Mouse (Mus musculus) layer of hippocampus, postnatal 36 days (tissue): ENCODE measurements around the gene Abhd14a. TPM values are rescaled to one million over a fixed set of nuclear protein-coding genes. Genes with fewer than 3 reads are reported as not detected.

ENCODE experiments used
- DNase-seq, 2 experiments: peaks; one replicate each; pipeline ENCODE4 v3.0.0; 2022
- total RNA-seq, 2 experiments: library from RNA; stranded (reverse); gene quantifications; 2 replicates each; pipeline ENCODE4 v1.2.3; 2021

The Abhd14a gene
- total RNA-seq, 2 experiments from 2014 or later = 38.5 to 41.0 TPM

GRCm38 (mm10) chr9:106410086-106410650 lies 37.3 kb downstream of the Abhd14a start:
- DNase-seq = no peak

- DNase-seq = no peak
Measured at GRCm38 (mm10) chr9:106409096-106409495, 38.4 kb downstream of the Abhd14a start.

GRCm38 (mm10) chr9:106406443-106407078 lies 40.9 kb downstream of the Abhd14a start:
- no peak for DNase-seq

GRCm38 (mm10) chr9:106405275-106405674 lies 42.2 kb downstream of the Abhd14a start:
- DNase-seq = no peak

GRCm38 (mm10) chr9:106402607-106403375 lies 44.7 kb downstream of the Abhd14a start:
- DNase-seq = no peak

GRCm38 (mm10) chr9:106402149-106402548 lies 45.3 kb downstream of the Abhd14a start:
- no peak for DNase-seq

- DNase-seq = no peak
Measured at GRCm38 (mm10) chr9:106399808-106400207, 47.7 kb downstream of the Abhd14a start.

GRCm38 (mm10) chr9:106398667-106399311 lies 48.7 kb downstream of the Abhd14a start:
- no peak for DNase-seq

- DNase-seq = no peak
Measured at GRCm38 (mm10) chr9:106397733-106398132, 49.7 kb downstream of the Abhd14a start.

- DNase-seq = no peak
Measured at GRCm38 (mm10) chr9:106394649-106395602, 52.6 kb downstream of the Abhd14a start.

GRCm38 (mm10) chr9:106393548-106393947 lies 53.9 kb downstream of the Abhd14a start:
- no peak for DNase-seq

- DNase-seq = no peak
Measured at GRCm38 (mm10) chr9:106392828-106393527, 54.5 kb downstream of the Abhd14a start.

Other genes with a start within 250 kb of the Abhd14a start
- 10 to 100 TPM; 16.0 to 20.8 TPM for gene Ppm1m, start 247.9 kb downstream of the Abhd14a start, total RNA-seq
- gene Twf2, start 244.6 kb downstream of the Abhd14a start, total RNA-seq = 10 to 100 TPM; 52.1 to 57.5 TPM
- 1 to 10 TPM in 1 of 2 experiments, under 1 TPM in 1; 0.97 to 1.6 TPM for gene Tlr9, start 225.1 kb downstream of the Abhd14a start, total RNA-seq
- 100 to 1,000 TPM; 138 to 142 TPM for gene Alas1, start 199.0 kb downstream of the Abhd14a start, total RNA-seq
- gene Poc1a, start 166.6 kb downstream of the Abhd14a start, total RNA-seq = 10 to 100 TPM; 10.6 to 12.2 TPM
- 10 to 100 TPM; 86.0 to 88.6 TPM for gene Dusp7, start 79.0 kb downstream of the Abhd14a start, total RNA-seq
- gene Rpl29, start 18.2 kb downstream of the Abhd14a start, total RNA-seq = 100 to 1,000 TPM; 265 to 274 TPM
- gene Acy1, start 9.4 kb downstream of the Abhd14a start, total RNA-seq = 10 to 100 TPM; 11.3 to 15.5 TPM
- gene Abhd14b, start 219 bp downstream of the Abhd14a start, total RNA-seq = 10 to 100 TPM; 11.3 to 11.9 TPM
- gene Pcbp4, start 5.6 kb upstream of the Abhd14a start, total RNA-seq = 100 to 1,000 TPM; 175 to 176 TPM
- gene Gpr62, start 18.3 kb upstream of the Abhd14a start, total RNA-seq = 10 to 100 TPM in 1 of 2 experiments, 1 to 10 TPM in 1; 9.2 to 10.4 TPM
- 10 to 100 TPM; 35.0 to 38.1 TPM for gene Rrp9, start 28.3 kb upstream of the Abhd14a start, total RNA-seq
- 1 to 10 TPM; 3.1 to 3.2 TPM for gene Parp3, start 29.3 kb upstream of the Abhd14a start, total RNA-seq
- not detected for gene Iqcf1, start 52.3 kb upstream of the Abhd14a start, total RNA-seq
- gene Iqcf5, start 66.9 kb upstream of the Abhd14a start, total RNA-seq = not detected
- gene Iqcf3, start 114.0 kb upstream of the Abhd14a start, total RNA-seq = not detected
- gene Iqcf4, start 123.3 kb upstream of the Abhd14a start, total RNA-seq = not detected
- not detected for gene Iqcf6, start 178.9 kb upstream of the Abhd14a start, total RNA-seq
- gene Grm2, start 208.4 kb upstream of the Abhd14a start, total RNA-seq = 10 to 100 TPM; 64.9 to 80.7 TPM
- gene Tex264, start 238.2 kb upstream of the Abhd14a start, total RNA-seq = 10 to 100 TPM; 90.6 to 95.8 TPM